Mouse (Mus musculus) ZHBTc4 (cell line): Measurements from ENCODE around the gene Vmn1r226.

Experiments
- DNase-seq: peaks from one replicate; pipeline ENCODE4 v3.0.0-alpha.2; 2011; ENCODE audit warnings: low read depth, low spot score

Gene Vmn1r226

GRCm38 (mm10) chr17:20682543-20682942 lies at the start of gene Vmn1r226:
Gene Vmn1r226 (plus strand): TSS chr17:20682843.
- no peak for DNase-seq

- DNase-seq, result no peak
Measured at GRCm38 (mm10) chr17:20729543-20729942, 46.9 kb downstream of the Vmn1r226 start, which contains the start of gene Vmn1r227. Gene Vmn1r227 (plus strand): TSS chr17:20729843.
